Mouse (Mus musculus) activated CD4-positive, CD25-positive, alpha-beta regulatory T cell, adult 4 months (primary cell): Measurements from ENCODE around the gene Iscu. TPM values are rescaled to one million over a fixed set of nuclear protein-coding genes. Genes with fewer than 3 reads are reported as not detected.
A peak's percentile ranks its signal among the peaks of the same experiment; 100 is the strongest.

ENCODE experiments used
- ATAC-seq: one replicate; pipeline ENCODE4 v1.8.0; 2017
- polyA plus RNA-seq, 2 experiments: library from polyadenylated mRNA; unstranded; fragments of 100-300 nt; shearing (Covaris generic); gene quantifications; one replicate each; pipeline ENCODE4 v1.2.1; 2017

Gene Iscu
- 10 to 100 TPM; 23.8 to 24.5 TPM for polyA plus RNA-seq

GRCm38 (mm10) chr5:113772450-113772895 lies at the start of gene Iscu, which contains the start of gene Sart3:
Gene Iscu (plus strand): TSS chr5:113772748.
Gene Sart3 (minus strand): TSS chr5:113772510.
- peak; percentile 77 for ATAC-seq

GRCm38 (mm10) chr5:113723567-113724237 lies 48.8 kb upstream of the Iscu start:
- ATAC-seq, result no peak

- ATAC-seq, result no peak
These were observed 48.1 kb upstream of the Iscu start, which contains the start of gene 1700069L16Rik for GRCm38 (mm10) chr5:113724446-113724845. Gene 1700069L16Rik (minus strand): TSS chr5:113724772.

GRCm38 (mm10) chr5:113725417-113725816 lies 47.1 kb upstream of the Iscu start:
- no peak for ATAC-seq

- no peak for ATAC-seq
These were observed 45.9 kb upstream of the Iscu start for GRCm38 (mm10) chr5:113726618-113727017.

- ATAC-seq, result no peak
These were observed 45.3 kb upstream of the Iscu start for GRCm38 (mm10) chr5:113727238-113727637.

- no peak for ATAC-seq
These were observed 44.5 kb upstream of the Iscu start for GRCm38 (mm10) chr5:113728011-113728410.

- no peak for ATAC-seq
These were observed 43.9 kb upstream of the Iscu start for GRCm38 (mm10) chr5:113728691-113729090.

- ATAC-seq, result no peak
These were observed 41.9 kb upstream of the Iscu start for GRCm38 (mm10) chr5:113730641-113731121.

- no peak for ATAC-seq
These were observed 41.4 kb upstream of the Iscu start for GRCm38 (mm10) chr5:113731174-113731573.

GRCm38 (mm10) chr5:113732182-113732581 lies 40.4 kb upstream of the Iscu start:
- no peak for ATAC-seq

- ATAC-seq, result no peak
These were observed 38.2 kb upstream of the Iscu start for GRCm38 (mm10) chr5:113734376-113734775.

- ATAC-seq, result no peak
These were observed 37.6 kb upstream of the Iscu start for GRCm38 (mm10) chr5:113735023-113735344.

GRCm38 (mm10) chr5:113735345-113736112 lies 37.0 kb upstream of the Iscu start, which contains the start of gene Ficd:
Gene Ficd (plus strand): TSS chr5:113735803.
- ATAC-seq, result peak; percentile 97

GRCm38 (mm10) chr5:113736113-113736502 lies 36.4 kb upstream of the Iscu start:
- ATAC-seq, result no peak

- ATAC-seq, result no peak
These were observed 35.9 kb upstream of the Iscu start for GRCm38 (mm10) chr5:113736522-113737164.

GRCm38 (mm10) chr5:113737607-113738237 lies 34.8 kb upstream of the Iscu start:
- no peak for ATAC-seq

GRCm38 (mm10) chr5:113747629-113748028 lies 24.9 kb upstream of the Iscu start:
- no peak for ATAC-seq

- no peak for ATAC-seq
These were observed 23.8 kb upstream of the Iscu start for GRCm38 (mm10) chr5:113748556-113749331.

- ATAC-seq, result no peak
These were observed 20.9 kb upstream of the Iscu start for GRCm38 (mm10) chr5:113751521-113752157.

GRCm38 (mm10) chr5:113755347-113756030 lies 17.1 kb upstream of the Iscu start:
- no peak for ATAC-seq
